Mouse (Mus musculus): ENCODE results near the gene Klk6. TPM values are rescaled to one million over a fixed set of nuclear protein-coding genes. Genes with fewer than 3 reads are reported as not detected.

Klk6 gene
- polyA plus RNA-seq (2015; fragmentation: Illumina TruSeq; extraction: RNeasy Lipid Tissue Mini Kit (QIAGEN cat#74804); ENCODE audit: insufficient read depth, low read depth, low replicate concordance) = not detected

DNA sequence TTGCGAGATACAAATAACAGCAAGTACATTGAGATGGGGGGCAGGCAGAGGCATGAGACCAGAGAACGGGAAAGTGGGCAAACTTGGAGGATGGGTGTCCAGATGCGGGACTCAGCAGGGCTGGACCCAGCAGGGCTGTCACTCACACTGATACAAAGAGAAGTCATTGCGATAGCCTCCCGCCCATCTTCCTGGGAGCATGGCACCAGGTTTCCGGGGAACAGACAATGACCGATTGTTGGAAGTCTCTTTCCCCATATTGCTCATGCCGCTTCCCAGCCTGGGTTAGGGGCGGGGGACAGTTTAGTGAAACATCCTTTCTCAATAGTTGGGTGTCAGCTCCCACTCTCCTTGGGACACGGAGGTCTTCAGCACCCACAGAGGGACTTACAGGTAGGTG, at the start of gene Klk6:
Gene Klk6, plus strand, starts transcription at position 301 of the 400 bp plus-strand sequence.

DNA sequence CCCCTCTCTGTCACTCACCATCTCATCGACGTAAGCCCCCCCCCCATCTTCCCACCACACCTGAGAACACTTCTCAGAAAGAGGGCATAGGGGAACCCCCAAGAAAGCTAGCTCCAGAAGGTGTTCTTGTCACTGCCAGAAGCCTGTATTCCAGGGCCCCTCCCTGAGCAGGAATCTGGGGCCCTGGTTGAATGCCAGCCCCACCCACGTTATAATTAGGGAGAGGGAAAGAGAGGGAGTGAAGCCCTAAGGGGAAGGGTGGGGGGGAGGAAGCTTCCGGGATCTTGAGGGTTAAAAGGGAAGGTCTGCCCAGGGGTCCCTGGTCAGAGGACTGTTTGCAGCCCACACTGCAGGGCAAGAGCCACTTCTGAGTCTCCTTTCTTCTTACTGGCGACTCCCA, 43.6 kb upstream of the Klk6 start, which contains the start of gene Klk10:
Gene Klk10, plus strand, starts transcription at position 290 of the 400 bp plus-strand sequence.

DNA sequence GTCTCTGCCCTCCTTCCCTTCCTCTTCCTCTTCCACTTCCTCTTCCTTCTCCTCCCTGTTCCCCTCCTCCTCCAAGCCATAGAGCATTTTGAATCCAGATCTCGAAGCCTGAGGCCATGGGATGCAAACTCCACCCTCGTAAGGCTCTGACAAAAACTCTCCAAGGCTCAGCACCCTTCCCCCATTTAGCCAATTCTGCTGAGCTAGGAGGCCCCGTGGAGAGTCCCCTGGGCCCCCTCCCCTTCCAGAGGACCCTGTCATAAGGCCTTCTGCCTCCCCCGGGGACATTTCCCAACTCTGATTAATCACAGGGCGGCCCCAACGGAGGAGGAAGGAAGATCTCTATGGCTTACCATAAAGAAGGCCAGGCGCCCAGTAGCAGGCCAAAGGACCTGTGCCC, 32.7 kb upstream of the Klk6 start, which contains the start of gene Klk9:
Gene Klk9, plus strand, starts transcription at position 301 of the 400 bp plus-strand sequence.

DNA sequence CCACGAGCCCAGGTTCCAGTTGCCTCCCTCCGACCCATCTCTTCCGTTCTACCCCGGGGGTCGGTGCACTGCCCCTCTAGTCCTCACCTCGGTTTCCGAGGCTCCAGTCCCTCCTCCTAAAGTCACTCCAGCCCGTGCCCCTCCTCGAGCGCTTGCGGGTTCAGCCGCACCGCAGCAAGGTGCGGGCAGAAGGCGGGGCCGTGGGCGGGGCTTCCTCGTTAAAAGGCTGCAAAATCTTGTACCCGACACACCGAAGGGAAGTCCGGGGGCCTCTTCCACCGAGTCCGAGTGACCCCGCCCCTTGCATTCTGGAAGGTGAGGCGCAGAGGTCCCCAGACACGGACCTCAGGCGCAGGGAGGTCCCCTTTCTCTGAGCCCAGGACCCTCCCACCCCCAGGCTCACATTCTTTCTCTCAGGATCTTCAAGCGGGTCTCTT, 26.9 kb upstream of the Klk6 start, which contains the start of gene Klk8:
Gene Klk8, plus strand, starts transcription at position 245 of the 437 bp plus-strand sequence.

DNA sequence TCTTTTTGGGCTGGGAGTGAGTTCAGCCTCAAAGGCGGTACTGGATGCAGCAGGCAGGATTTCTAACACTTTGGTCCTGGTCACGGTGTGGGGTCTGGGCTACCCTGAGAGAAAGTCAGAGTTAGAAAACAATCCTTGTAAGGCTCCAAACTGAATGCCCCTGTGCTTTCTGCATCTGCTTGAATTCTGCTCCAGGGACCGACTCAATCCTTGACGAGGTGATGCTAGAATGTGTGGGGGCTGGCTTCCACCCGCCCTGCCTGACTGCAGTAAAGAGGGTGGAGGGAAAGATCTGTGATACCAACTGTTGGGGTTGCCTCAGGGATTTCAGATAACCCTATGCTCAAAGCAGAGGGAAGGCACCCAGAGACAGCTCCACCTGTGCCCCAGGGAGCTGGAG, 13.3 kb upstream of the Klk6 start, which contains the start of gene Klk7:
Gene Klk7, plus strand, starts transcription at position 301 of the 400 bp plus-strand sequence.

DNA sequence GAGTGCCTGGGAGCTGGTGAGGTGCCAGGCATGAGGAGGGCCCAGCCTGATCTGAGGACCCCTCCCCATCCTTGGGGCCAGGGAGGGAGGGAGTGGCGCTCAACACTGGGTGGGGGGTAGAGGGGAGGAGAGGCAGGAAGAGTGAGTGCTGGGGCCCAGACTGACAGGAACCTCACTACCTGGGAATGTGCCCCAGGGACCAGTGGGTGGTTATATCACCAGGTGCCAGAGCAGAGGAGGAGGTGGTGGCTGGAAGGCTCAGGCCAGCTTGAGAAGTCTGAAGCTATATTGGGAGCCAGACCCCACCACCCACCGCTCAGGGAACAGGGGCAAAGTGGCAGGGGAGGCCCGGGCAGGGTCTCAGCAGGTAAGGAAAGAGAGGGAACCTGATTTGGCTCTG, 17.4 kb downstream of the Klk6 start, which contains the start of gene Klk5:
Gene Klk5, plus strand, starts transcription at position 271 of the 400 bp plus-strand sequence.

DNA sequence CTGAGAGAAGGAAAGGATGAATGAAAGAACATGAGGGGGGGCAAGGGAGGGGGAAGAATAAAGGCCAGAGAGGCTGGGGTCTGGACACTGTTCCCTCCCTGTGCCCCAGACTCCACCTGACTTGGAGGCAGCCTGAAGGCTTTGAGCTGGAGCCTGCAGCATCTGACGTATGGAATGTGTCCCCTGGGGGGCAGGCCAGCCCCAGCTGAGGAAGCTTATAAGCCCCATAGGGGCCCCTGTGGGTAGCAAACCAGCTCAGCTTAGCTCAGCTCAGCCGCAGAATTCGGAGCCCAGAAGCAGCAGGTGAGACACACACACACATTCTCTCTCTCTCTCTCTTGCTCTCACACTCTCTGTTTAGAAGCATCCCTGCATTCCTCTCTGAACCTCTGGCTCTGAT, 56.6 kb downstream of the Klk6 start, which contains the start of gene Klk4:
Gene Klk4, plus strand, starts transcription at position 249 of the 400 bp plus-strand sequence.

Other genes starting within 250 kb of the Klk6 start
- gene Zfp719, start 244.9 kb upstream of the Klk6 start, polyA plus RNA-seq (2015; fragmentation: Illumina TruSeq; extraction: RNeasy Lipid Tissue Mini Kit (QIAGEN cat#74804); ENCODE audit: insufficient read depth, low read depth, low replicate concordance) = 1.9 TPM
- not detected for gene Zfp819, start 217.3 kb upstream of the Klk6 start, polyA plus RNA-seq (2015; fragmentation: Illumina TruSeq; extraction: RNeasy Lipid Tissue Mini Kit (QIAGEN cat#74804); ENCODE audit: insufficient read depth, low read depth, low replicate concordance)
- gene Ceacam18, start 189.8 kb upstream of the Klk6 start, polyA plus RNA-seq (2015; fragmentation: Illumina TruSeq; extraction: RNeasy Lipid Tissue Mini Kit (QIAGEN cat#74804); ENCODE audit: insufficient read depth, low read depth, low replicate concordance) = not detected
- gene Siglece, start 164.3 kb upstream of the Klk6 start, polyA plus RNA-seq (2015; fragmentation: Illumina TruSeq; extraction: RNeasy Lipid Tissue Mini Kit (QIAGEN cat#74804); ENCODE audit: insufficient read depth, low read depth, low replicate concordance) = not detected
- gene Ctu1, start 152.5 kb upstream of the Klk6 start, polyA plus RNA-seq (2015; fragmentation: Illumina TruSeq; extraction: RNeasy Lipid Tissue Mini Kit (QIAGEN cat#74804); ENCODE audit: insufficient read depth, low read depth, low replicate concordance) = 2.3 TPM
- gene Klk14, start 134.1 kb upstream of the Klk6 start, polyA plus RNA-seq (2015; fragmentation: Illumina TruSeq; extraction: RNeasy Lipid Tissue Mini Kit (QIAGEN cat#74804); ENCODE audit: insufficient read depth, low read depth, low replicate concordance) = not detected
- not detected for gene Klk13, start 111.9 kb upstream of the Klk6 start, polyA plus RNA-seq (2015; fragmentation: Illumina TruSeq; extraction: RNeasy Lipid Tissue Mini Kit (QIAGEN cat#74804); ENCODE audit: insufficient read depth, low read depth, low replicate concordance)
- gene Klk12, start 55.6 kb upstream of the Klk6 start, polyA plus RNA-seq (2015; fragmentation: Illumina TruSeq; extraction: RNeasy Lipid Tissue Mini Kit (QIAGEN cat#74804); ENCODE audit: insufficient read depth, low read depth, low replicate concordance) = not detected
- not detected for gene Klk11, start 49.9 kb upstream of the Klk6 start, polyA plus RNA-seq (2015; fragmentation: Illumina TruSeq; extraction: RNeasy Lipid Tissue Mini Kit (QIAGEN cat#74804); ENCODE audit: insufficient read depth, low read depth, low replicate concordance)
- not detected for gene Klk10, start 43.5 kb upstream of the Klk6 start, polyA plus RNA-seq (2015; fragmentation: Illumina TruSeq; extraction: RNeasy Lipid Tissue Mini Kit (QIAGEN cat#74804); ENCODE audit: insufficient read depth, low read depth, low replicate concordance)
- not detected for gene Klk9, start 32.6 kb upstream of the Klk6 start, polyA plus RNA-seq (2015; fragmentation: Illumina TruSeq; extraction: RNeasy Lipid Tissue Mini Kit (QIAGEN cat#74804); ENCODE audit: insufficient read depth, low read depth, low replicate concordance)
- gene Klk8, start 26.9 kb upstream of the Klk6 start, polyA plus RNA-seq (2015; fragmentation: Illumina TruSeq; extraction: RNeasy Lipid Tissue Mini Kit (QIAGEN cat#74804); ENCODE audit: insufficient read depth, low read depth, low replicate concordance) = 2.5 TPM
- gene Klk7, start 13.2 kb upstream of the Klk6 start, polyA plus RNA-seq (2015; fragmentation: Illumina TruSeq; extraction: RNeasy Lipid Tissue Mini Kit (QIAGEN cat#74804); ENCODE audit: insufficient read depth, low read depth, low replicate concordance) = not detected
- gene Klk5, start 17.5 kb downstream of the Klk6 start, polyA plus RNA-seq (2015; fragmentation: Illumina TruSeq; extraction: RNeasy Lipid Tissue Mini Kit (QIAGEN cat#74804); ENCODE audit: insufficient read depth, low read depth, low replicate concordance) = not detected
- gene Klk4, start 56.7 kb downstream of the Klk6 start, polyA plus RNA-seq (2015; fragmentation: Illumina TruSeq; extraction: RNeasy Lipid Tissue Mini Kit (QIAGEN cat#74804); ENCODE audit: insufficient read depth, low read depth, low replicate concordance) = not detected
- gene Klk15, start 109.2 kb downstream of the Klk6 start, polyA plus RNA-seq (2015; fragmentation: Illumina TruSeq; extraction: RNeasy Lipid Tissue Mini Kit (QIAGEN cat#74804); ENCODE audit: insufficient read depth, low read depth, low replicate concordance) = not detected
- 4.6 TPM for gene Klk1b8, start 126.2 kb downstream of the Klk6 start, polyA plus RNA-seq (2015; fragmentation: Illumina TruSeq; extraction: RNeasy Lipid Tissue Mini Kit (QIAGEN cat#74804); ENCODE audit: insufficient read depth, low read depth, low replicate concordance)
- not detected for gene Klk1b1, start 142.3 kb downstream of the Klk6 start, polyA plus RNA-seq (2015; fragmentation: Illumina TruSeq; extraction: RNeasy Lipid Tissue Mini Kit (QIAGEN cat#74804); ENCODE audit: insufficient read depth, low read depth, low replicate concordance)
- not detected for gene Klk1b9, start 151.6 kb downstream of the Klk6 start, polyA plus RNA-seq (2015; fragmentation: Illumina TruSeq; extraction: RNeasy Lipid Tissue Mini Kit (QIAGEN cat#74804); ENCODE audit: insufficient read depth, low read depth, low replicate concordance)
- 4.9 TPM for gene Klk1b11, start 171.4 kb downstream of the Klk6 start, polyA plus RNA-seq (2015; fragmentation: Illumina TruSeq; extraction: RNeasy Lipid Tissue Mini Kit (QIAGEN cat#74804); ENCODE audit: insufficient read depth, low read depth, low replicate concordance)
- gene Klk1b26, start 187.7 kb downstream of the Klk6 start, polyA plus RNA-seq (2015; fragmentation: Illumina TruSeq; extraction: RNeasy Lipid Tissue Mini Kit (QIAGEN cat#74804); ENCODE audit: insufficient read depth, low read depth, low replicate concordance) = 1.6 TPM
- gene Klk1b27, start 227.8 kb downstream of the Klk6 start, polyA plus RNA-seq (2015; fragmentation: Illumina TruSeq; extraction: RNeasy Lipid Tissue Mini Kit (QIAGEN cat#74804); ENCODE audit: insufficient read depth, low read depth, low replicate concordance) = 1.0 TPM